Mouse (Mus musculus) MEL (cell line): ENCODE measurements around the gene Rrp7a. TPM values are rescaled to one million over a fixed set of nuclear protein-coding genes. Genes with fewer than 3 reads are reported as not detected.
"Not testable (repeated sequence)": the region's sequence is repeated elsewhere in the genome, so short reads cannot be mapped to it uniquely, and the experiment has no call there.

ENCODE experiments used
- DNase-seq: peaks from one replicate; pipeline ENCODE4 v3.0.0; 2011; ENCODE audit warnings: low read depth, low spot score
- H3K27ac ChIP-seq: 2 replicates; pipeline ENCODE4 v1.5.1; 2012; ENCODE audit warnings: low read depth, mild to moderate bottlenecking, control low read depth, low read length, moderate library complexity; ENCODE audit not compliant: control insufficient read depth
- H3K27me3 ChIP-seq, 2 experiments: fragments of 150-350 bp in 1 of 2; sonication (generic) in 1 of 2; 2 replicates each; pipeline ENCODE4 v1.6.1; 2012; ENCODE audit warnings: low read length in 2 of 2, mild to moderate bottlenecking in 2 of 2, improper control_type of control experiment in 1 of 2, moderate library complexity in 1 of 2; ENCODE audit not compliant: insufficient read depth in 2 of 2, control insufficient read depth in 1 of 2
- H3K36me3 ChIP-seq, 2 experiments: 2 replicates each; pipeline ENCODE4 v1.6.1; 2012 to 2014; ENCODE audit warnings: low read length in 2 of 2, improper control_type of control experiment in 1 of 2, inconsistent platforms in 1 of 2, mild to moderate bottlenecking in 1 of 2; ENCODE audit not compliant: insufficient read depth in 2 of 2, control insufficient read depth in 1 of 2
- H3K4me1 ChIP-seq, 2 experiments: fragments of 150-350 bp in 1 of 2; sonication (generic) in 1 of 2; 2 replicates each; pipeline ENCODE4 v1.6.1; 2012; ENCODE audit warnings: low read length in 2 of 2, improper control_type of control experiment in 1 of 2, mild to moderate bottlenecking in 1 of 2; ENCODE audit not compliant: insufficient read depth in 2 of 2, control insufficient read depth in 1 of 2
- H3K4me3 ChIP-seq, 2 experiments: fragments of 150-350 bp in 1 of 2; sonication (generic) in 1 of 2; 2 replicates each; pipeline ENCODE4 v1.5.1; 2012; ENCODE audit warnings: low read depth in 2 of 2, low read length in 2 of 2, mild to moderate bottlenecking in 2 of 2, moderate library complexity in 2 of 2, control low read depth in 1 of 2, improper control_type of control experiment in 1 of 2; ENCODE audit not compliant: control insufficient read depth in 1 of 2, insufficient read depth in 1 of 2
- H3K79me2 ChIP-seq: 2 replicates; pipeline ENCODE4 v1.6.1; 2012; ENCODE audit warnings: mild to moderate bottlenecking, low read length, moderate library complexity; ENCODE audit not compliant: control insufficient read depth, poor library complexity, insufficient read depth
- H3K9ac ChIP-seq: 2 replicates; pipeline ENCODE4 v1.6.1; 2012; ENCODE audit warnings: low read depth, mild to moderate bottlenecking, control low read depth, low read length, moderate library complexity; ENCODE audit not compliant: control insufficient read depth, poor library complexity, severe bottlenecking
- H3K9me3 ChIP-seq: fragments of 150-350 bp; sonication (generic); replicated peaks from 2 replicates; pipeline ENCODE4 v1.6.1; 2012; ENCODE audit warnings: mild to moderate bottlenecking, low read length, improper control_type of control experiment, moderate library complexity; ENCODE audit not compliant: insufficient read depth
- CHD1 ChIP-seq: IDR thresholded peaks from 2 replicates; pipeline ENCODE4 v1.6.1; 2012; ENCODE audit warnings: low read depth, mild to moderate bottlenecking, inconsistent platforms, low read length, improper control_type of control experiment
- EP300 ChIP-seq, 2 experiments: IDR thresholded peaks; 2 replicates each; pipeline ENCODE4 v1.6.1; 2011; ENCODE audit warnings: improper control_type of control experiment in 2 of 2, low read length in 2 of 2, low read depth in 1 of 2, mild to moderate bottlenecking in 1 of 2
- GATA1 ChIP-seq: IDR thresholded peaks from 2 replicates; pipeline ENCODE4 v1.6.1; 2011; ENCODE audit warnings: low read depth, low read length, improper control_type of control experiment
- HCFC1 ChIP-seq: IDR thresholded peaks from 2 replicates; pipeline ENCODE4 v1.6.1; 2012; ENCODE audit warnings: low read depth, mild to moderate bottlenecking, inconsistent platforms, low read length, improper control_type of control experiment, moderate library complexity
- KAT2A ChIP-seq: conservative IDR thresholded peaks from 2 replicates; pipeline ENCODE4 v1.6.1; 2012; ENCODE audit warnings: low read depth, low read length, improper control_type of control experiment, inconsistent platforms
- MAFK ChIP-seq: IDR thresholded peaks from 2 replicates; pipeline ENCODE4 v1.6.1; 2011; ENCODE audit warnings: low read depth, mild to moderate bottlenecking, low read length, improper control_type of control experiment, borderline replicate concordance
- MAX ChIP-seq: IDR thresholded peaks from 2 replicates; pipeline ENCODE4 v1.6.1; 2011; ENCODE audit warnings: low read length, improper control_type of control experiment
- MEF2A ChIP-seq: IDR thresholded peaks from 2 replicates; pipeline ENCODE4 v1.6.1; 2014; ENCODE audit warnings: low read depth, mild to moderate bottlenecking, inconsistent platforms, low read length, improper control_type of control experiment; ENCODE audit not compliant: poor library complexity, insufficient replicate concordance, severe bottlenecking; ENCODE audit errors: extremely low read depth
- MXI1 ChIP-seq: IDR thresholded peaks from 2 replicates; pipeline ENCODE4 v1.6.1; 2011; ENCODE audit warnings: mild to moderate bottlenecking, low read depth, low read length, improper control_type of control experiment
- MYB ChIP-seq: IDR thresholded peaks from 2 replicates; pipeline ENCODE4 v1.6.1; 2011; ENCODE audit warnings: mild to moderate bottlenecking, low read depth, low read length, improper control_type of control experiment
- NELFE ChIP-seq: IDR thresholded peaks from 2 replicates; pipeline ENCODE4 v1.6.1; 2011; ENCODE audit warnings: low read depth, low read length, improper control_type of control experiment
- POLR2AphosphoS2 ChIP-seq: IDR thresholded peaks from 2 replicates; pipeline ENCODE4 v1.6.1; 2011; ENCODE audit warnings: low read length, improper control_type of control experiment
- POLR2AphosphoS5 ChIP-seq: IDR thresholded peaks from 2 replicates; pipeline ENCODE4 v1.6.1; 2012; ENCODE audit warnings: low read depth, borderline replicate concordance, mild to moderate bottlenecking, inconsistent platforms, low read length, moderate library complexity, mixed read lengths
- RAD21 ChIP-seq: IDR thresholded peaks from 2 replicates; pipeline ENCODE4 v1.6.1; 2011; ENCODE audit warnings: mild to moderate bottlenecking, low read depth, low read length, improper control_type of control experiment
- SIN3A ChIP-seq: IDR thresholded peaks from 2 replicates; pipeline ENCODE4 v1.6.1; 2012; ENCODE audit warnings: low read length, improper control_type of control experiment, inconsistent platforms
- SMC3 ChIP-seq: IDR thresholded peaks from 2 replicates; pipeline ENCODE4 v1.6.1; 2011; ENCODE audit warnings: low read depth, low read length, improper control_type of control experiment
- TAL1 ChIP-seq: IDR thresholded peaks from 2 replicates; pipeline ENCODE4 v1.6.1; 2012; ENCODE audit warnings: mild to moderate bottlenecking, inconsistent platforms, low read length, moderate library complexity, mixed read lengths
- TCF12 ChIP-seq: IDR thresholded peaks from 2 replicates; pipeline ENCODE4 v1.6.1; 2014; ENCODE audit warnings: low read depth, mild to moderate bottlenecking, inconsistent platforms, low read length, improper control_type of control experiment, moderate library complexity
- UBTF ChIP-seq: IDR thresholded peaks from 2 replicates; pipeline ENCODE4 v1.6.1; 2012; ENCODE audit warnings: low read depth, mild to moderate bottlenecking, inconsistent platforms, low read length, improper control_type of control experiment, moderate library complexity, borderline replicate concordance; ENCODE audit not compliant: insufficient read depth
- USF2 ChIP-seq, 2 experiments: IDR thresholded peaks; 2 replicates each; pipeline ENCODE4 v1.6.1; 2011 to 2012; ENCODE audit warnings: improper control_type of control experiment in 2 of 2, low read length in 2 of 2, borderline replicate concordance in 1 of 2, inconsistent platforms in 1 of 2, low read depth in 1 of 2, mild to moderate bottlenecking in 1 of 2; ENCODE audit not compliant: insufficient read depth in 1 of 2
- ZC3H11A ChIP-seq: IDR thresholded peaks from 2 replicates; pipeline ENCODE4 v1.6.1; 2012; ENCODE audit warnings: low read depth, mild to moderate bottlenecking, inconsistent platforms, low read length, improper control_type of control experiment
- polyA plus RNA-seq, 2 experiments: library from polyadenylated mRNA; stranded (reverse) in 1 of 2; unstranded in 1 of 2; fragments of >175 nt in 1 of 2; fragments of >200 nt in 1 of 2; gene quantifications; 2 replicates each; pipeline versions ENCODE4 v1.2.1 to v1.2.4; 2012; ENCODE audit warnings: low replicate concordance in 2 of 2, low read depth in 1 of 2; ENCODE audit not compliant: insufficient read length in 2 of 2, insufficient read depth in 1 of 2, missing spikeins in 1 of 2
- total RNA-seq: library from RNA; depleted of rRNA; stranded (reverse); fragments of 300-350 nt; gene quantifications from 2 replicates; pipeline ENCODE4 v1.2.3, GENCODE M21; 2012

Gene Rrp7a
- total and polyA plus RNA-seq, 3 experiments = 155 to 483 (median 283) TPM

DNA sequence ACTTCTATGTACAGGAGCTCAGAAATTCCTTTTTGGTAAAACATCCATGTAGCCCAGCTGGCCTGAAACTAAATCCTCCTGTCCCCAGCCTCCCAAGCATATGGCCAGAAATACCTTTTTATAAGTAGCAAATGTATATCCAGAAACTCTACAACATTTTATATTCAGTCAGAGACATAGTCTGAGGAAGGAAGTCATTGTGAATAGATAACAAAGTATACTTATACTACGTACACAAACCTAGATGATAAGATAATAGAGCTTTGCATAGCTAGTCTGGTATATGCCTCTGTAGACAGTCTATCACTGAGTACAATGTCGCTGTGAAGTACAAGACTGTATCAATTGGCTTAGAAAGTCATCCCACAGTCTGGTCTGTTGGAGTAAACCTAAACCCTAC, 13.1 kb upstream of the Rrp7a start:
- Histone ChIP-seq H3K27me3 (no peaks in the 10 kb centered on the region), H3K4me3 (no peak overlapping the region), H3K27ac (no peak overlapping the region), H3K9me3 (no peaks in the 10 kb centered on the region), H3K4me1 (peaks cover 5 to 8% of the 10 kb centered on the region in 2 experiments), H3K79me2 (peaks cover 8% of the 10 kb centered on the region), H3K36me3 (peaks cover 19 to 40% of the 10 kb centered on the region in 2 experiments), H3K9ac (no peak overlapping the region)
- TF ChIP-seq CHD1 (no peak), GATA1 (peak; percentile 81), SIN3A (0 out of 2 replicates have a peak, but pooled peaks have one; percentile 38), EP300 (IDR thresholded peaks at IDR 0.05; ENCODE audit: low read depth in 1 of 2, low read length in 2 of 2) (peak; percentile 14 to 61; a peak in 2 of 4 replicates)
- DNase-seq = peak; percentile 31

DNA sequence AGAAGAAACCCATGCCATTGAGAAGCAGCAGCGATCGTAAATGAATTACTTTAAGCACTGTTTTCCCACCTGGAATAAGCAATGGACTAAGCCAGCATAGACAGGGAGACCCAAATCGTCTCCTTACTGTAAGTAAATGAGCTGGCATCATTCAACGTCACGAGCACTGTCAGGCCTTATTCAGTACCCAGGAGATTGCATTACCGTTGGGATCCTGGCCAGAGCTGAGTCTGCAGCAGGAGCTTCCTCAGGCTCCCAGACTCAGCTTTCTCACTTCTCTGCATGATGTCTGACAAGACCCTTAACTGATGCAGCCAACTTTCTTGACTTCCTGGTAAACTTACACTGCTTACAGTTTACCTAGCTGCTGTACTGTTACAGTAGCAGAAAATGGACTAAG, 12.1 kb upstream of the Rrp7a start:
- no peak overlapping the region for H3K27ac ChIP-seq
- H3K9ac ChIP-seq = no peak overlapping the region
- peaks cover 5% of the 10 kb centered on the region for H3K79me2 ChIP-seq
- H3K27me3 ChIP-seq = no peaks in the 10 kb centered on the region
- TF ChIP-seq USF2 (IDR thresholded peaks at IDR 0.05; ENCODE audit: borderline replicate concordance in 1 of 2, insufficient read depth in 1 of 2, low read depth in 1 of 2, low read length in 2 of 2) = no peak
- H3K9me3 ChIP-seq = no peaks in the 10 kb centered on the region
- H3K36me3 ChIP-seq = peaks cover 19 to 40% of the 10 kb centered on the region in 2 experiments
- H3K4me3 ChIP-seq = no peak overlapping the region
- no peak for DNase-seq
- peaks cover 5 to 8% of the 10 kb centered on the region in 2 experiments for H3K4me1 ChIP-seq

DNA sequence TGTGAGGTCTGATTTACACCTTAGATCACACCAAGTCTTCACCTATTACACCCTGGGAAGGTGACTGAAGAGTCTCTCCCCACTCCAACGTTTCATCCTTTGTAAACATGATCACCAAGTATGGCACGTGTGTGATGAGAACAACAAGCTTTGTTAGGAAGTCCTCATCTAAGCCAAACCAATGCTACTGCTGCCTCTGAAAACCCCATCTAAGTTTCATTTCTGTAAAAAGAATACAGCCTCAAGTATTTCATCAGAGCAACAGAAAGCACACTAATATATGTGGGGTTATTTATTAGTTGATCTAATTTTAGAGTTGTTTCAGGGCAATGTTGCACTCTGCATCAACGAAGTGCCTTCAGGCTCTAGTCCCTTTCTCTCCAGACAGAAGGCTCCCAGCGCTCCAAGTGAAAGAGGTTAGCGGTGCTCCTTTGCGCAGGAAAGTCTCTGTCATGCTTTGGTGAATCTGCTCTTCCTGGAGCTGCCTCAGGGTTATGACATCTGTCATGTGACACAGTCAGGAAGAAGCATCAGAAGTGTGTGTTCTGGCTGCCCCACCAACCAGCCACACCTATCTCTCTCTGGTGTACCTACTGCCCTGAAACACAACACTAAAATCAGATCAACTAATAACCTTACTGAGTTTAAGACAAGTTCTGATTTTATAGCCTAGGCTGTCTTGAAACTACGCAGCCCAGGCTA, 7.1 kb upstream of the Rrp7a start:
- Histone ChIP-seq H3K27me3 (no peaks in the 10 kb centered on the region), H3K9me3 (no peaks in the 10 kb centered on the region), H3K4me1 (no peaks in the 10 kb centered on the region), H3K36me3 (peaks cover 0 to 37% of the 10 kb centered on the region in 2 experiments; a peak in 2 of 4 replicates), H3K79me2 (no peaks in the 10 kb centered on the region), H3K9ac (no peak overlapping the region), H3K4me3 (no peak overlapping the region), H3K27ac (no peak overlapping the region)
- no peak for DNase-seq
- TF ChIP-seq MYB (no peak), CHD1 (no peak), TAL1 (no peak), MAFK (no peak), SMC3 (no peak), HCFC1 (no peak), MXI1 (no peak), MEF2A (no peak), RAD21 (no peak), TCF12 (no peak), POLR2AphosphoS2 (no peak), POLR2AphosphoS5 (no peak), ZC3H11A (no peak), MAX (no peak), UBTF (no peak), KAT2A (no peak), NELFE (no peak)

DNA sequence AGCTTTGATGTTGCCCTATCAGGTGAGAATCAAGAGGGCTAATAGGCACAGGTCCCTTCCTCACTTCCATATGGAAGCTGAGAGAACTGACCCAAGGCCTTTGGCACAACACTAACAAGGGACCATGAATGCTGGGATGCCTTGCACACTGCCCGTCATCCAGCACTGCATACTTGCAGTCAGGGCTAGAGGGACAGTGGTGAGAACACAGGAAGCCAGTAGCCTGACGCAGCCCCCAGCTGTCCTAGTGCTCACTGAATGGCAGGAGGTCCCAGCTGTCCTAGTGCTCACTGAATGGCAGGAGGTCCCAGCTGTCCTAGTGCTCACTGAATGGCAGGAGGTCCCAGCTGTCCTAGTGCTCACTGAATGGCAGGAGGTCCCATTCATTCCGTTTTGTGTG, 4.4 kb upstream of the Rrp7a start:
- not testable (repeated sequence) for H3K4me3 ChIP-seq, H3K79me2 ChIP-seq, H3K4me1 ChIP-seq, DNase-seq, H3K27me3 ChIP-seq, H3K9ac ChIP-seq, H3K9me3 ChIP-seq, H3K27ac ChIP-seq
- peaks cover 0 to 17% of the 10 kb centered on the region in 2 experiments; a peak in 2 of 4 replicates for H3K36me3 ChIP-seq
